Mouse (Mus musculus) embryonic fibroblast, embryonic 13.5 days (primary cell): ENCODE measurements around the gene Creb3l2.

Source experiments
- CTCF ChIP-seq: IDR thresholded peaks from 2 replicates; pipeline ENCODE4 v1.5.1; 2011; ENCODE audit warnings: mild to moderate bottlenecking, control low read depth, low read length, moderate library complexity, borderline replicate concordance; ENCODE audit not compliant: insufficient read depth
- POLR2A ChIP-seq: IDR thresholded peaks from 2 replicates; pipeline ENCODE4 v1.6.1; 2011; ENCODE audit warnings: low read depth, mild to moderate bottlenecking, control low read depth, low read length, moderate library complexity

GRCm38 (mm10) chr6:37325906-37326602 is 115.9 kb downstream of the Creb3l2 start:
- TF ChIP-seq CTCF (no peak), POLR2A (no peak)
